Mouse (Mus musculus) heart, embryonic 11.5 days (tissue): ENCODE measurements around the gene Cmtm8. TPM values are rescaled to one million over a fixed set of nuclear protein-coding genes. Genes with fewer than 3 reads are reported as not detected.

Source experiments
- ATAC-seq: fragments of 200-750 bp; cut with Nextera tagmentation; replicated peaks from 2 replicates; pipeline ENCODE4 v1.8.0; 2017; ENCODE audit warnings: moderate library complexity; ENCODE audit not compliant: insufficient number of reproducible peaks, low FRiP score, low TSS enrichment
- H3K27ac ChIP-seq: fragments of 300-500 bp; sonication (generic); 2 replicates; pipeline ENCODE4 v1.5.1; 2014; ENCODE audit warnings: mild to moderate bottlenecking, low read depth, low read length
- H3K27me3 ChIP-seq: fragments of 300-500 bp; sonication (generic); 2 replicates; pipeline ENCODE4 v1.6.1; 2014; ENCODE audit warnings: mild to moderate bottlenecking, low read length, mixed read lengths; ENCODE audit not compliant: control insufficient read depth, insufficient read depth
- H3K36me3 ChIP-seq: fragments of 300-500 bp; sonication (generic); 2 replicates; pipeline ENCODE4 v1.6.1; 2014; ENCODE audit warnings: mild to moderate bottlenecking, low read length, moderate library complexity, mixed read lengths; ENCODE audit not compliant: control insufficient read depth, insufficient read depth
- H3K4me1 ChIP-seq: fragments of 300-500 bp; sonication (generic); 2 replicates; pipeline ENCODE4 v1.6.1; 2014; ENCODE audit warnings: low read length; ENCODE audit not compliant: control insufficient read depth, insufficient read depth
- H3K4me2 ChIP-seq: fragments of 300-500 bp; sonication (generic); 2 replicates; pipeline ENCODE4 v1.6.1; 2014; ENCODE audit warnings: mild to moderate bottlenecking, moderate library complexity
- H3K4me3 ChIP-seq: fragments of 300-500 bp; sonication (generic); 2 replicates; pipeline ENCODE4 v1.5.1; 2014; ENCODE audit warnings: low read depth, low read length
- H3K9ac ChIP-seq: fragments of 300-500 bp; sonication (generic); 2 replicates; pipeline ENCODE4 v1.6.1; 2014; ENCODE audit warnings: mild to moderate bottlenecking, low read depth, low read length, moderate library complexity
- H3K9me3 ChIP-seq: fragments of 300-500 bp; sonication (generic); replicated peaks from 2 replicates; pipeline ENCODE4 v1.6.1; 2016; ENCODE audit warnings: low read length; ENCODE audit not compliant: control insufficient read depth
- WGBS: fragments of 180-500 bp; shearing (Covaris S2); extraction: QIAGEN DNeasy Blood & Tissue Kit; methylation state at CpG from one replicate; pipeline ENCODE4 v1.1.7; 2014; ENCODE audit not compliant: insufficient replicate concordance; 5-methylcytosine and 5-hydroxymethylcytosine counted together
- polyA plus RNA-seq: library from polyadenylated mRNA; unstranded; fragments of >200 nt; fragmentation: Nextera tagmentation; extraction: Ambion mirVana; gene quantifications from 2 replicates; pipeline ENCODE4 v1.2.1, GENCODE M21; 2014

Cmtm8 gene
- 14.4 and 16.2 TPM in 2 replicates for polyA plus RNA-seq

- Histone ChIP-seq H3K27ac (peak within 1 kb of the TSS; percentile 29; the same call in 1 of the 2 replicates), H3K4me3 (peak within 1 kb of the TSS; percentile 66), H3K4me2 (peak within 1 kb of the TSS; percentile 96), H3K9me3 (no peaks in the 10 kb centered on the region), H3K27me3 (no peaks in the 10 kb centered on the region), H3K4me1 (peaks cover 3% of the 10 kb centered on the region; the same call in 1 of the 2 replicates), H3K9ac (peak within 1 kb of the TSS; percentile 75), H3K36me3 (no peaks in the 10 kb centered on the region)
- WGBS, result under 1% methylated on average over 41 of the region's 43 CpGs
- peak; percentile 78 for ATAC-seq
These were observed at the start of gene Cmtm8 for GRCm38 (mm10) chr9:114844017-114844662. Gene Cmtm8 (minus strand): TSS chr9:114844156.

DNA sequence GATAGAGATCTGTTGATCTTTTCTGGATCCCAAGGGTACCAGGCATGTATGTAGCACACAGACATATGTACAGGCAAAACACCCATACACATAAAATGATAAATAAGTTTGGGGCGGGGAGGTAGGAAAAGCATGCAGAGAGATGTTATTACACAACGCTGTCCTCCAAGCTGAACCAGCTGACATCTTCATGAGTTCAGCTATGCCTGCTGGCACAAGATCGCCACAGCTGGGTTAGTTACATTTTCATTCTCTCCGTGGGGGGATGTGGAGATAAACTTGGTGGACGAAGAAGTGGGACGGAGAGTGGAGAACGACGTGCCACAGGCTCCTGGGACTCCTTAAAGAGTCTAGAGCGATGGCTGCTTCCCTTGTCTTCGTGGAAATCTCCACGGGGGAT, 49.0 kb upstream of the Cmtm8 start:
- no peaks in the 10 kb centered on the region for H3K27me3 ChIP-seq
- no peaks in the 10 kb centered on the region for H3K9me3 ChIP-seq
- no peaks in the 10 kb centered on the region for H3K4me1 ChIP-seq
- no peak overlapping the region for H3K4me2 ChIP-seq
- H3K4me3 ChIP-seq, result no peak overlapping the region
- 82% methylated on average over 11 of the region's 11 CpGs for WGBS
- H3K27ac ChIP-seq, result no peak overlapping the region
- ATAC-seq, result no peak
- no peaks in the 10 kb centered on the region for H3K36me3 ChIP-seq
- no peak overlapping the region for H3K9ac ChIP-seq

- Histone ChIP-seq H3K4me2 (no peak overlapping the region), H3K4me1 (no peaks in the 10 kb centered on the region), H3K27ac (no peak overlapping the region), H3K9ac (no peak overlapping the region), H3K9me3 (no peaks in the 10 kb centered on the region), H3K27me3 (no peaks in the 10 kb centered on the region), H3K4me3 (no peak overlapping the region), H3K36me3 (no peaks in the 10 kb centered on the region)
- ATAC-seq, result no peak
- 46% methylated on average over 7 of the region's 7 CpGs for WGBS
These were observed 46.4 kb upstream of the Cmtm8 start for GRCm38 (mm10) chr9:114890377-114890776.

GRCm38 (mm10) chr9:114888856-114889407, 45.0 kb upstream of the Cmtm8 start:
- H3K27me3 ChIP-seq, result no peaks in the 10 kb centered on the region
- H3K4me3 ChIP-seq, result no peak overlapping the region
- no peak overlapping the region for H3K27ac ChIP-seq
- ATAC-seq, result no peak
- WGBS, result 75% methylated on average over 5 of the region's 5 CpGs
- no peak overlapping the region for H3K9ac ChIP-seq
- no peaks in the 10 kb centered on the region for H3K36me3 ChIP-seq
- no peak overlapping the region for H3K4me2 ChIP-seq
- no peaks in the 10 kb centered on the region for H3K4me1 ChIP-seq
- H3K9me3 ChIP-seq, result no peaks in the 10 kb centered on the region

GRCm38 (mm10) chr9:114887699-114888098, 43.7 kb upstream of the Cmtm8 start:
- no peak overlapping the region for H3K27ac ChIP-seq
- WGBS, result 87% methylated on average over 3 of the region's 3 CpGs
- no peaks in the 10 kb centered on the region for H3K4me1 ChIP-seq
- no peak overlapping the region for H3K4me3 ChIP-seq
- H3K36me3 ChIP-seq, result no peaks in the 10 kb centered on the region
- H3K9me3 ChIP-seq, result no peaks in the 10 kb centered on the region
- H3K9ac ChIP-seq, result no peak overlapping the region
- no peak overlapping the region for H3K4me2 ChIP-seq
- no peak for ATAC-seq
- no peaks in the 10 kb centered on the region for H3K27me3 ChIP-seq

- Histone ChIP-seq H3K4me3 (no peak overlapping the region), H3K9ac (no peak overlapping the region), H3K4me1 (no peaks in the 10 kb centered on the region), H3K36me3 (no peaks in the 10 kb centered on the region), H3K27ac (no peak overlapping the region), H3K27me3 (no peaks in the 10 kb centered on the region), H3K9me3 (no peaks in the 10 kb centered on the region), H3K4me2 (no peak overlapping the region)
- WGBS, result 27% methylated on average over 8 of the region's 8 CpGs
- ATAC-seq, result 0 out of 2 replicates have a peak, but pooled peaks have one; percentile 22
These were observed 42.2 kb upstream of the Cmtm8 start for GRCm38 (mm10) chr9:114885991-114886662.

GRCm38 (mm10) chr9:114885564-114885963, 41.6 kb upstream of the Cmtm8 start:
- ATAC-seq, result no peak
- H3K4me2 ChIP-seq, result no peak overlapping the region
- no peaks in the 10 kb centered on the region for H3K36me3 ChIP-seq
- no peak overlapping the region for H3K27ac ChIP-seq
- H3K4me1 ChIP-seq, result no peaks in the 10 kb centered on the region
- no peaks in the 10 kb centered on the region for H3K27me3 ChIP-seq
- H3K4me3 ChIP-seq, result no peak overlapping the region
- 78% methylated on average over 4 of the region's 4 CpGs for WGBS
- H3K9me3 ChIP-seq, result no peaks in the 10 kb centered on the region
- H3K9ac ChIP-seq, result no peak overlapping the region

GRCm38 (mm10) chr9:114881977-114882376, 38.0 kb upstream of the Cmtm8 start:
- no peaks in the 10 kb centered on the region for H3K27me3 ChIP-seq
- H3K36me3 ChIP-seq, result no peaks in the 10 kb centered on the region
- no peak overlapping the region for H3K9ac ChIP-seq
- no peak overlapping the region for H3K4me2 ChIP-seq
- no peak for ATAC-seq
- no peaks in the 10 kb centered on the region for H3K9me3 ChIP-seq
- no peak overlapping the region for H3K27ac ChIP-seq
- WGBS, result 77% methylated on average over 2 of the region's 2 CpGs
- H3K4me1 ChIP-seq, result no peaks in the 10 kb centered on the region
- H3K4me3 ChIP-seq, result no peak overlapping the region
